Mouse (Mus musculus): ENCODE measurements around the gene Arid1b.

The Arid1b gene

GRCm38 (mm10) chr17:5386885-5387545, 392.9 kb downstream of the Arid1b start:
- in situ Hi-C loops (cut with MboI; ENCODE audit: low pct_unique_long_range_greater_than_20kb in 1 of 2, low sequenced_read_pairs in 2 of 2, unreplicated experiment in 1 of 2) = no loop called here

- in situ Hi-C loops (cut with MboI; ENCODE audit: low pct_unique_long_range_greater_than_20kb in 1 of 2, low sequenced_read_pairs in 2 of 2, unreplicated experiment in 1 of 2) = no loop called here
These were observed 394.2 kb downstream of the Arid1b start for GRCm38 (mm10) chr17:5388351-5388750.

- in situ Hi-C loops (cut with MboI; ENCODE audit: low pct_unique_long_range_greater_than_20kb in 1 of 2, low sequenced_read_pairs in 2 of 2, unreplicated experiment in 1 of 2) = loop anchor here in 1 of 2 experiments (10.0 kb wide), 2 partner anchors 56 to 326 kb away; no protein-coding TSS in a partner anchor
These were observed 396.6 kb downstream of the Arid1b start for GRCm38 (mm10) chr17:5390682-5391081.

GRCm38 (mm10) chr17:5395454-5396205, 401.5 kb downstream of the Arid1b start:
- in situ Hi-C loops (cut with MboI; ENCODE audit: low pct_unique_long_range_greater_than_20kb in 1 of 2, low sequenced_read_pairs in 2 of 2, unreplicated experiment in 1 of 2) = loop anchor here (5.0 to 10.0 kb wide), 3 partner anchors 61 to 331 kb away; no protein-coding TSS in a partner anchor

GRCm38 (mm10) chr17:5396213-5396612, 402.1 kb downstream of the Arid1b start:
- in situ Hi-C loops (cut with MboI; ENCODE audit: low pct_unique_long_range_greater_than_20kb in 1 of 2, low sequenced_read_pairs in 2 of 2, unreplicated experiment in 1 of 2) = loop anchor here (5.0 to 10.0 kb wide), 3 partner anchors 61 to 331 kb away; no protein-coding TSS in a partner anchor

All from mouse embryonic stem cell (cell line).